Mouse (Mus musculus) heart, adult 2 months (tissue): Measurements from ENCODE around the gene Car15.

Source experiments
- CTCF ChIP-seq: fragments of 200-600 bp; IDR thresholded peaks from 2 replicates; pipeline ENCODE4 v1.8.1; 2022; ENCODE audit warnings: antibody characterized with exemption, mild to moderate bottlenecking, moderate library complexity
- EP300 ChIP-seq: fragments of 200-500 bp; IDR thresholded peaks from 2 replicates; pipeline ENCODE4 v1.6.1; 2011; ENCODE audit warnings: low read depth, low read length, control low read depth; ENCODE audit not compliant: insufficient read depth
- POLR2A ChIP-seq: fragments of 200-500 bp; IDR thresholded peaks from 2 replicates; pipeline ENCODE4 v1.6.1; 2011; ENCODE audit warnings: mild to moderate bottlenecking, low read depth, low read length, control low read depth; ENCODE audit not compliant: insufficient read depth

GRCm38 (mm10) chr16:17828229-17828628, 9.9 kb downstream of the Car15 start:
- no peak for TF ChIP-seq POLR2A
- TF ChIP-seq CTCF: no peak
- no peak for TF ChIP-seq EP300
